ENCODE assay signal across 8 mouse cellular contexts in genomic region chr6:122297279-122298222, GRCm38 (mm10). TPM values are rescaled to one million over a fixed set of nuclear protein-coding genes. Genes with fewer than 3 reads are reported as not detected.
DNase-seq lines count a peak whose midpoint lies in the region; ATAC-seq and TF ChIP-seq lines count a peak whose summit lies in the region.

No protein-coding gene starts in this region.

- H3K27ac ChIP-seq in thymus, adult 2 months (ENCODE audit: control insufficient read depth, insufficient read depth, low read length) = no peak overlapping the region
- H3K27ac ChIP-seq in heart, embryonic 16.5 days (ENCODE audit: low read length) = peak overlapping the region; percentile 36; the same call in 1 of the 2 replicates
- peak overlapping the region; percentile 77 for H3K27ac ChIP-seq in limb, embryonic 14.5 days (replicated peaks; ENCODE audit: low read depth, low read length)
- H3K27ac ChIP-seq in neural tube, embryonic 12.5 days = no peak overlapping the region

- H3K36me3 ChIP-seq in thymus, adult 2 months (ENCODE audit: control insufficient read depth, insufficient read depth, low read length) = no peaks in the 10 kb centered on the region
- no peaks in the 10 kb centered on the region for H3K36me3 ChIP-seq in heart, embryonic 16.5 days (ENCODE audit: control insufficient read depth, insufficient read depth)
- no peaks in the 10 kb centered on the region for H3K36me3 ChIP-seq in limb, embryonic 14.5 days (ENCODE audit: control insufficient read depth, insufficient read depth, low read length)
- H3K36me3 ChIP-seq in neural tube, embryonic 12.5 days = no peaks in the 10 kb centered on the region

- peak overlapping the region; percentile 24 for H3K4me3 ChIP-seq in thymus, adult 2 months (ENCODE audit: control insufficient read depth, insufficient read depth, low read length)
- peak overlapping the region; percentile 65 for H3K4me3 ChIP-seq in heart, embryonic 16.5 days (ENCODE audit: low read length)
- peak overlapping the region; percentile 51 for H3K4me3 ChIP-seq in limb, embryonic 14.5 days (replicated peaks; ENCODE audit: low read length)
- H3K4me3 ChIP-seq in neural tube, embryonic 12.5 days = peak overlapping the region; percentile 41

- H3K27me3 ChIP-seq in thymus, adult 2 months (ENCODE audit: control insufficient read depth, insufficient read depth, low read length) = no peaks in the 10 kb centered on the region
- no peaks in the 10 kb centered on the region for H3K27me3 ChIP-seq in heart, embryonic 16.5 days (ENCODE audit: control insufficient read depth, insufficient read depth, low read length)
- H3K27me3 ChIP-seq in limb, embryonic 14.5 days (ENCODE audit: control insufficient read depth, insufficient read depth, low read length) = no peaks in the 10 kb centered on the region
- H3K27me3 ChIP-seq in neural tube, embryonic 12.5 days (replicated peaks) = no peaks in the 10 kb centered on the region

- DNase-seq in adrenal gland, postnatal 14 days = peak; percentile 35
- no peak for DNase-seq in adrenal gland, postnatal 4 days (ENCODE audit: low spot score in 2 of 2)
- DNase-seq in thymus, adult 2 months = no peak
- DNase-seq in thymus, postnatal 14 days = no peak
- DNase-seq in limb, embryonic 14.5 days (ENCODE audit: low spot score) = peak; percentile 47
- DNase-seq in adrenal gland, adult 18-20 months (ENCODE audit: low spot score in 2 of 2) = no peak

- no peaks in the 10 kb centered on the region; the same call in 1 of the 2 replicates for H3K4me1 ChIP-seq in thymus, adult 2 months (replicated peaks; ENCODE audit: control insufficient read depth, insufficient read depth, low read length)
- H3K4me1 ChIP-seq in heart, embryonic 16.5 days (ENCODE audit: control insufficient read depth, insufficient read depth, low read length) = peaks cover 4% of the 10 kb centered on the region; the same call in 1 of the 2 replicates
- H3K4me1 ChIP-seq in limb, embryonic 14.5 days (ENCODE audit: control insufficient read depth, insufficient read depth, low read length) = peaks cover 4% of the 10 kb centered on the region; the same call in 1 of the 2 replicates
- H3K4me1 ChIP-seq in neural tube, embryonic 12.5 days = peaks cover 5% of the 10 kb centered on the region; the same call in 1 of the 2 replicates

- no peak for TF ChIP-seq CTCF in thymus, adult 2 months (IDR thresholded peaks at IDR 0.05; ENCODE audit: borderline replicate concordance, control insufficient read depth, extremely low read depth, insufficient read depth, low read length, poor library complexity)

- WGBS in thymus, adult 2 months = 16% methylated on average over 25 of the region's 25 CpGs
- 6% methylated on average over 25 of the region's 25 CpGs for WGBS in heart, embryonic 16.5 days
- 4% methylated on average over 25 of the region's 25 CpGs for WGBS in limb, embryonic 14.5 days
- WGBS in neural tube, embryonic 12.5 days = 7% methylated on average over 25 of the region's 25 CpGs

- H3K9ac ChIP-seq in heart, embryonic 16.5 days (ENCODE audit: low read length) = peak overlapping the region; percentile 71
- H3K9ac ChIP-seq in limb, embryonic 14.5 days (ENCODE audit: low read depth, low read length, severe bottlenecking) = peak overlapping the region; percentile 71
- H3K9ac ChIP-seq in neural tube, embryonic 12.5 days = peak overlapping the region; percentile 72

- ATAC-seq in heart, embryonic 16.5 days (replicated peaks; ENCODE audit: extremely low read depth, insufficient read depth, low FRiP score) = no peak
- ATAC-seq in limb, embryonic 14.5 days (ENCODE audit: low FRiP score, low read depth) = peak; percentile 74; the same call in 1 of the 2 replicates
- peak; percentile 80 for ATAC-seq in neural tube, embryonic 12.5 days (ENCODE audit: low FRiP score, low read depth)

- no peaks in the 10 kb centered on the region for H3K9me3 ChIP-seq in heart, embryonic 16.5 days (replicated peaks; ENCODE audit: control insufficient read depth, low read length)
- H3K9me3 ChIP-seq in limb, embryonic 14.5 days (ENCODE audit: control insufficient read depth, low read length) = no peaks in the 10 kb centered on the region
- H3K9me3 ChIP-seq in neural tube, embryonic 12.5 days = no peaks in the 10 kb centered on the region

- peak overlapping the region; percentile 81 for H3K4me2 ChIP-seq in heart, embryonic 16.5 days (ENCODE audit: low read depth, low read length)
- H3K4me2 ChIP-seq in limb, embryonic 14.5 days (replicated peaks; ENCODE audit: low read depth, low read length, severe bottlenecking) = peak overlapping the region; percentile 64
- peak overlapping the region; percentile 67 for H3K4me2 ChIP-seq in neural tube, embryonic 12.5 days (replicated peaks)

- TF ChIP-seq POLR2A in thymus, adult 2 months (IDR thresholded peaks at IDR 0.05; ENCODE audit: control insufficient read depth, extremely low read depth, insufficient read depth, low read length, poor library complexity) = no peak
- TF ChIP-seq POLR2A in limb, embryonic 14.5 days (IDR thresholded peaks at IDR 0.05; ENCODE audit: borderline replicate concordance, extremely low read depth, insufficient read depth, insufficient read length) = no peak

RNA-seq across cellular contexts. Expression of gene M6pr, which starts 11.0 kb away (rescaled TPM):
- 123 and 132 TPM in 2 replicates for total RNA-seq in adrenal gland, postnatal 14 days (2021)
- total RNA-seq in adrenal gland, postnatal 4 days (2021) = 100 to 1,000 TPM; 138 to 140 TPM
- polyA plus RNA-seq in thymus, adult 2 months (2012; rRNA removed) = 72.4 and 81.4 TPM in 2 replicates
- 74.0 and 81.7 TPM in 2 replicates for polyA plus RNA-seq in heart, embryonic 16.5 days (2015; fragmentation: Nextera tagmentation; extraction: Ambion mirVana)
- 58.9 and 62.6 TPM in 2 replicates for polyA plus RNA-seq in limb, embryonic 14.5 days (2012; rRNA removed)
- polyA plus RNA-seq in limb, embryonic 14.5 days (2014; fragmentation: Nextera tagmentation; extraction: Ambion mirVana) = 84.2 and 89.6 TPM in 2 replicates
- polyA plus RNA-seq in neural tube, embryonic 12.5 days (2016; fragmentation: Nextera tagmentation; extraction: Ambion mirVana) = 67.9 and 73.6 TPM in 2 replicates
- total RNA-seq in adrenal gland, adult 18-20 months (2021) = 100 to 1,000 TPM; 136 to 177 TPM

RNA-seq across cellular contexts. Expression of gene Klrg1, which starts 14.9 kb away (rescaled TPM):
- total RNA-seq in adrenal gland, postnatal 14 days (2021) = not detected in 2 replicates
- total RNA-seq in adrenal gland, postnatal 4 days (2021) = not detected
- 0.20 and 0.28 TPM in 2 replicates for polyA plus RNA-seq in thymus, adult 2 months (2012; rRNA removed)
- not detected in 2 replicates for polyA plus RNA-seq in heart, embryonic 16.5 days (2015; fragmentation: Nextera tagmentation; extraction: Ambion mirVana)
- polyA plus RNA-seq in limb, embryonic 14.5 days (2012; rRNA removed) = 0.05 and 0.12 TPM in 2 replicates
- polyA plus RNA-seq in limb, embryonic 14.5 days (2014; fragmentation: Nextera tagmentation; extraction: Ambion mirVana) = 0.28 TPM in 1 of 2 replicates, not detected in the other
- polyA plus RNA-seq in neural tube, embryonic 12.5 days (2016; fragmentation: Nextera tagmentation; extraction: Ambion mirVana) = 0.27 TPM in 1 of 2 replicates, not detected in the other
- total RNA-seq in adrenal gland, adult 18-20 months (2021) = under 1 TPM; 0.20 to 0.29 TPM

RNA-seq across cellular contexts. Expression of gene Phc1, which starts 42.8 kb away (rescaled TPM):
- 16.7 and 24.9 TPM in 2 replicates for total RNA-seq in adrenal gland, postnatal 14 days (2021)
- total RNA-seq in adrenal gland, postnatal 4 days (2021) = 10 to 100 TPM; 41.8 to 43.9 TPM
- 107 TPM in 2 replicates for polyA plus RNA-seq in thymus, adult 2 months (2012; rRNA removed)
- polyA plus RNA-seq in heart, embryonic 16.5 days (2015; fragmentation: Nextera tagmentation; extraction: Ambion mirVana) = 7.2 and 9.2 TPM in 2 replicates
- 57.3 and 78.6 TPM in 2 replicates for polyA plus RNA-seq in limb, embryonic 14.5 days (2012; rRNA removed)
- 24.5 and 27.8 TPM in 2 replicates for polyA plus RNA-seq in limb, embryonic 14.5 days (2014; fragmentation: Nextera tagmentation; extraction: Ambion mirVana)
- 31.0 and 35.6 TPM in 2 replicates for polyA plus RNA-seq in neural tube, embryonic 12.5 days (2016; fragmentation: Nextera tagmentation; extraction: Ambion mirVana)
- total RNA-seq in adrenal gland, adult 18-20 months (2021) = 10 to 100 TPM; 20.1 to 26.7 TPM

Comparison
In these comparisons a context has a peak if more than half of its experiments do, and no peak if none do; other contexts are left out.
1. DNase-seq: peak in adrenal gland, postnatal 14 days (single experiment) and limb, embryonic 14.5 days (single experiment); none in adrenal gland, postnatal 4 days (0 of 2), thymus, adult 2 months (single experiment), thymus, postnatal 14 days (single experiment) and adrenal gland, adult 18-20 months (0 of 2).
2. H3K27ac ChIP-seq: peak in heart, embryonic 16.5 days (single experiment) and limb, embryonic 14.5 days (single experiment); none in thymus, adult 2 months (single experiment) and neural tube, embryonic 12.5 days (single experiment).
3. Peak in every context shown above with its lines, with median percentiles within 50 percentile points of each other: H3K4me3 ChIP-seq, H3K4me2 ChIP-seq and H3K9ac ChIP-seq.